Mouse (Mus musculus) midbrain, embryonic 10.5 days (tissue): ENCODE results near the gene Susd1. TPM values are rescaled to one million over a fixed set of nuclear protein-coding genes. Genes with fewer than 3 reads are reported as not detected.

ENCODE experiments used
- DNase-seq: peaks from one replicate; pipeline ENCODE4 v3.0.0-alpha.2; 2017; ENCODE audit warnings: low spot score
- H3K27ac ChIP-seq: fragments of 300-500 bp; sonication (generic); replicated peaks from 2 replicates; pipeline ENCODE4 v1.5.1; 2016; ENCODE audit warnings: mild to moderate bottlenecking
- H3K27me3 ChIP-seq: fragments of 300-500 bp; sonication (generic); 2 replicates; pipeline ENCODE4 v1.6.1; 2016; ENCODE audit warnings: low read depth, mild to moderate bottlenecking; ENCODE audit not compliant: poor library complexity, severe bottlenecking
- H3K36me3 ChIP-seq: fragments of 300-500 bp; sonication (generic); 2 replicates; pipeline ENCODE4 v1.6.1; 2016; ENCODE audit warnings: mild to moderate bottlenecking, moderate library complexity
- H3K4me1 ChIP-seq: fragments of 300-500 bp; sonication (generic); 2 replicates; pipeline ENCODE4 v1.6.1; 2016
- H3K4me3 ChIP-seq: fragments of 300-500 bp; sonication (generic); 2 replicates; pipeline ENCODE4 v1.5.1; 2016; ENCODE audit warnings: mild to moderate bottlenecking, moderate library complexity
- H3K9me3 ChIP-seq: fragments of 300-500 bp; sonication (generic); replicated peaks from 2 replicates; pipeline ENCODE4 v1.6.1; 2016; ENCODE audit warnings: mild to moderate bottlenecking
- WGBS: fragments of 180-500 bp; shearing (Covaris S2); methylation state at CpG from one replicate; pipeline ENCODE4 v1.1.7; 2016; 5-methylcytosine and 5-hydroxymethylcytosine counted together
- polyA plus RNA-seq: library from polyadenylated mRNA; unstranded; fragments of >200 nt; fragmentation: Nextera tagmentation; extraction: Ambion mirVana; gene quantifications from 2 replicates; pipeline ENCODE4 v1.2.1, GENCODE M21; 2016

Gene Susd1
- polyA plus RNA-seq, 1 experiment from 2014 or later, result 1.8 TPM

- no peaks in the 10 kb centered on the region for H3K27me3 ChIP-seq
- no peak overlapping the region for H3K27ac ChIP-seq
- 81% methylated on average over 4 of the region's 4 CpGs for WGBS
- no peak overlapping the region for H3K4me3 ChIP-seq
- H3K9me3 ChIP-seq, result no peaks in the 10 kb centered on the region
- no peaks in the 10 kb centered on the region for H3K36me3 ChIP-seq
- no peak for DNase-seq
- H3K4me1 ChIP-seq, result no peaks in the 10 kb centered on the region
These were observed 164.3 kb downstream of the Susd1 start for GRCm38 (mm10) chr4:59274136-59274535.

GRCm38 (mm10) chr4:59273342-59273741, 165.1 kb downstream of the Susd1 start:
- Histone ChIP-seq H3K27ac (no peak overlapping the region), H3K9me3 (0 out of 2 replicates have a peak, but pooled peaks cover 4% of the 10 kb centered on the region), H3K4me3 (no peak overlapping the region), H3K36me3 (no peaks in the 10 kb centered on the region), H3K4me1 (no peaks in the 10 kb centered on the region), H3K27me3 (no peaks in the 10 kb centered on the region)
- WGBS, result 59% methylated on average over 1 of the region's 1 CpGs
- DNase-seq, result no peak

GRCm38 (mm10) chr4:59265631-59266030, 172.8 kb downstream of the Susd1 start:
- WGBS, result 91% methylated on average over 5 of the region's 5 CpGs
- no peaks in the 10 kb centered on the region for H3K36me3 ChIP-seq
- H3K4me1 ChIP-seq, result no peaks in the 10 kb centered on the region
- peaks cover 18% of the 10 kb centered on the region for H3K27me3 ChIP-seq
- 0 out of 2 replicates have a peak, but pooled peaks cover 4% of the 10 kb centered on the region for H3K9me3 ChIP-seq
- H3K4me3 ChIP-seq, result no peak overlapping the region
- no peak for DNase-seq
- H3K27ac ChIP-seq, result no peak overlapping the region

GRCm38 (mm10) chr4:59265182-59265581, 173.3 kb downstream of the Susd1 start:
- Histone ChIP-seq H3K4me1 (no peaks in the 10 kb centered on the region), H3K36me3 (no peaks in the 10 kb centered on the region), H3K4me3 (no peak overlapping the region), H3K9me3 (0 out of 2 replicates have a peak, but pooled peaks cover 4% of the 10 kb centered on the region), H3K27me3 (peaks cover 22% of the 10 kb centered on the region), H3K27ac (no peak overlapping the region)
- 81% methylated on average over 5 of the region's 5 CpGs for WGBS
- no peak for DNase-seq

Other genes with a start within 250 kb of the Susd1 start
- 9.8 and 9.9 TPM in 2 replicates for gene Ugcg, start 249.4 kb downstream of the Susd1 start, polyA plus RNA-seq
- 19.7 and 22.5 TPM in 2 replicates for gene Ptbp3, start 110.7 kb upstream of the Susd1 start, polyA plus RNA-seq
- 22.6 and 24.7 TPM in 2 replicates for gene Hsdl2, start 142.9 kb upstream of the Susd1 start, polyA plus RNA-seq
- 51.3 and 54.0 TPM in 2 replicates for gene E130308A19Rik, start 187.6 kb upstream of the Susd1 start, polyA plus RNA-seq